Mouse (Mus musculus) liver, embryonic 16.5 days (tissue): Measurements from ENCODE around the gene Stpg3. TPM values are rescaled to one million over a fixed set of nuclear protein-coding genes. Genes with fewer than 3 reads are reported as not detected.
"Not testable (repeated sequence)": the region's sequence is repeated elsewhere in the genome, so short reads cannot be mapped to it uniquely, and the experiment has no call there.

ENCODE experiments used
- ATAC-seq: fragments of 200-750 bp; cut with Nextera tagmentation; 2 replicates; pipeline ENCODE4 v1.8.0; 2017; ENCODE audit warnings: low read depth, mild to moderate bottlenecking, moderate number of reproducible peaks, moderate library complexity
- H3K27ac ChIP-seq: fragments of 300-500 bp; sonication (generic); 2 replicates; pipeline ENCODE4 v1.5.1; 2014; ENCODE audit warnings: mild to moderate bottlenecking, low read length
- H3K27me3 ChIP-seq: fragments of 300-500 bp; sonication (generic); 2 replicates; pipeline ENCODE4 v1.6.1; 2014; ENCODE audit warnings: low read depth, low read length, mixed read lengths; ENCODE audit not compliant: control insufficient read depth, insufficient read depth
- H3K36me3 ChIP-seq: fragments of 300-500 bp; sonication (generic); 2 replicates; pipeline ENCODE4 v1.6.1; 2014; ENCODE audit warnings: mild to moderate bottlenecking; ENCODE audit not compliant: control insufficient read depth, insufficient read depth
- H3K4me1 ChIP-seq: fragments of 300-500 bp; sonication (generic); 2 replicates; pipeline ENCODE4 v1.6.1; 2014; ENCODE audit warnings: low read depth, low read length, mixed read lengths; ENCODE audit not compliant: control insufficient read depth
- H3K4me2 ChIP-seq: fragments of 300-500 bp; sonication (generic); 2 replicates; pipeline ENCODE4 v1.6.1; 2014; ENCODE audit warnings: low read depth, low read length, mixed read lengths
- H3K4me3 ChIP-seq: fragments of 300-500 bp; sonication (generic); 2 replicates; pipeline ENCODE4 v1.5.1; 2014; ENCODE audit warnings: low read depth, mild to moderate bottlenecking, low read length
- H3K9ac ChIP-seq: fragments of 300-500 bp; sonication (generic); 2 replicates; pipeline ENCODE4 v1.6.1; 2014; ENCODE audit warnings: low read depth, low read length
- H3K9me3 ChIP-seq: fragments of 300-500 bp; sonication (generic); replicated peaks from 2 replicates; pipeline ENCODE4 v1.6.1; 2016; ENCODE audit warnings: low read length; ENCODE audit not compliant: control insufficient read depth
- WGBS: fragments of 180-500 bp; shearing (Covaris S2); extraction: QIAGEN DNeasy Blood & Tissue Kit; methylation state at CpG from one replicate; pipeline ENCODE4 v1.1.7; 2014; ENCODE audit not compliant: insufficient replicate concordance; 5-methylcytosine and 5-hydroxymethylcytosine counted together
- polyA plus RNA-seq: library from polyadenylated mRNA; unstranded; fragments of >200 nt; fragmentation: Nextera tagmentation; extraction: Ambion mirVana; gene quantifications from 2 replicates; pipeline ENCODE4 v1.2.1, GENCODE M21; 2015

Gene Stpg3
- polyA plus RNA-seq = not detected in 2 replicates

- 59% methylated on average over 3 of the region's 3 CpGs for WGBS
- H3K27ac ChIP-seq = no peak within 1 kb of the TSS
- no peaks in the 10 kb centered on the region for H3K27me3 ChIP-seq
- H3K4me3 ChIP-seq = no peak within 1 kb of the TSS
- no peaks in the 10 kb centered on the region for H3K9me3 ChIP-seq
- H3K4me2 ChIP-seq = no peak within 1 kb of the TSS
- no peak within 1 kb of the TSS for H3K9ac ChIP-seq
- H3K36me3 ChIP-seq = no peaks in the 10 kb centered on the region
- ATAC-seq = no peak
- peaks cover 18% of the 10 kb centered on the region for H3K4me1 ChIP-seq
Observed at GRCm38 (mm10) chr2:25214444-25214843, at the start of gene Stpg3. Stpg3 (minus strand) TSS chr2:25214637.

GRCm38 (mm10) chr2:25263623-25264285 is 49.3 kb upstream of the Stpg3 start:
- no peak for ATAC-seq
- H3K9ac ChIP-seq = peak overlapping the region; percentile 81
- H3K36me3 ChIP-seq = no peaks in the 10 kb centered on the region
- peak overlapping the region; percentile 100 for H3K4me2 ChIP-seq
- H3K27ac ChIP-seq = no peak overlapping the region
- H3K4me3 ChIP-seq = peak overlapping the region; percentile 89
- peaks cover 56% of the 10 kb centered on the region for H3K4me1 ChIP-seq
- 29% methylated on average over 12 of the region's 12 CpGs for WGBS
- no peaks in the 10 kb centered on the region for H3K27me3 ChIP-seq
- no peaks in the 10 kb centered on the region for H3K9me3 ChIP-seq

GRCm38 (mm10) chr2:25262795-25263622 is 48.6 kb upstream of the Stpg3 start:
- Histone ChIP-seq H3K4me1 (peaks cover 54% of the 10 kb centered on the region), H3K9me3 (no peaks in the 10 kb centered on the region), H3K4me2 (peak overlapping the region; percentile 100), H3K4me3 (peak overlapping the region; percentile 89), H3K27me3 (no peaks in the 10 kb centered on the region), H3K27ac (peak overlapping the region; percentile 74), H3K36me3 (no peaks in the 10 kb centered on the region), H3K9ac (peak overlapping the region; percentile 81)
- peak; percentile 14 for ATAC-seq
- under 1% methylated on average over 82 of the region's 82 CpGs for WGBS

GRCm38 (mm10) chr2:25262291-25262767 is 47.9 kb upstream of the Stpg3 start, which contains the start of gene Tprn:
Tprn (plus strand) TSS chr2:25262618.
- Histone ChIP-seq H3K4me2 (peak within 1 kb of the TSS; percentile 100), H3K9ac (peak within 1 kb of the TSS; percentile 81), H3K4me3 (peak within 1 kb of the TSS; percentile 89), H3K36me3 (no peaks in the 10 kb centered on the region), H3K27ac (peak within 1 kb of the TSS; percentile 74), H3K9me3 (no peaks in the 10 kb centered on the region), H3K4me1 (peaks cover 48% of the 10 kb centered on the region), H3K27me3 (no peaks in the 10 kb centered on the region)
- ATAC-seq = peak; percentile 98
- under 1% methylated on average over 39 of the region's 39 CpGs for WGBS

GRCm38 (mm10) chr2:25261870-25262269 is 47.4 kb upstream of the Stpg3 start:
- Histone ChIP-seq H3K27ac (peak overlapping the region; percentile 68), H3K9ac (peak overlapping the region; percentile 69), H3K9me3 (no peaks in the 10 kb centered on the region), H3K36me3 (no peaks in the 10 kb centered on the region), H3K4me3 (peak overlapping the region; percentile 89), H3K27me3 (no peaks in the 10 kb centered on the region), H3K4me1 (peaks cover 43% of the 10 kb centered on the region), H3K4me2 (peak overlapping the region; percentile 100)
- 44% methylated on average over 11 of the region's 12 CpGs for WGBS
- ATAC-seq = peak; percentile 1

- WGBS = 38% methylated on average over 2 of the region's 2 CpGs
- H3K9me3 ChIP-seq = no peaks in the 10 kb centered on the region
- no peak overlapping the region for H3K4me3 ChIP-seq
Observed at GRCm38 (mm10) chr2:25258887-25259286, 44.5 kb upstream of the Stpg3 start.

GRCm38 (mm10) chr2:25257250-25257649 is 42.8 kb upstream of the Stpg3 start:
- not testable (repeated sequence) for H3K36me3 ChIP-seq, H3K27me3 ChIP-seq, H3K4me2 ChIP-seq, H3K4me3 ChIP-seq, H3K9ac ChIP-seq, H3K9me3 ChIP-seq, ATAC-seq, H3K27ac ChIP-seq
- 72% methylated on average over 5 of the region's 5 CpGs for WGBS
- peaks cover 19% of the 10 kb centered on the region for H3K4me1 ChIP-seq

More at GRCm38 (mm10) chr2:25258887-25259286, 44.5 kb upstream of the Stpg3 start:
- Histone ChIP-seq H3K9ac (no peak overlapping the region), H3K36me3 (no peaks in the 10 kb centered on the region), H3K4me2 (no peak overlapping the region), H3K27me3 (no peaks in the 10 kb centered on the region), H3K4me1 (peaks cover 28% of the 10 kb centered on the region), H3K27ac (no peak overlapping the region)
- ATAC-seq = no peak

GRCm38 (mm10) chr2:25256443-25257109 is 42.1 kb upstream of the Stpg3 start:
- Histone ChIP-seq H3K4me3 (peak overlapping the region; percentile 100), H3K9ac (peak overlapping the region; percentile 91), H3K4me2 (peak overlapping the region; percentile 73), H3K4me1 (peaks cover 14% of the 10 kb centered on the region)
- not testable (repeated sequence) for H3K27me3 ChIP-seq, H3K36me3 ChIP-seq, H3K9me3 ChIP-seq, ATAC-seq, H3K27ac ChIP-seq
- 40% methylated on average over 11 of the region's 12 CpGs for WGBS
